Mouse (Mus musculus): ENCODE results near the gene Spryd7.

Gene Spryd7

GRCm38 (mm10) chr14:61536631-61537264, 19.9 kb downstream of the Spryd7 start:
- CTCF ChIA-PET = no interaction called here

- CTCF ChIA-PET = no interaction called here
Measured at GRCm38 (mm10) chr14:61535811-61536210, 20.9 kb downstream of the Spryd7 start.

GRCm38 (mm10) chr14:61530966-61531365, 25.7 kb downstream of the Spryd7 start:
- CTCF ChIA-PET = no interaction called here

GRCm38 (mm10) chr14:61530396-61530795, 26.3 kb downstream of the Spryd7 start:
- CTCF ChIA-PET = no interaction called here

GRCm38 (mm10) chr14:61529533-61529932, 27.2 kb downstream of the Spryd7 start:
- CTCF ChIA-PET = no interaction called here

- CTCF ChIA-PET = no interaction called here
Measured at GRCm38 (mm10) chr14:61526006-61526405, 30.7 kb downstream of the Spryd7 start.

GRCm38 (mm10) chr14:61523821-61524220, 32.9 kb downstream of the Spryd7 start:
- CTCF ChIA-PET = no interaction called here

GRCm38 (mm10) chr14:61518659-61519480, 37.8 kb downstream of the Spryd7 start:
- CTCF ChIA-PET = no interaction called here

- CTCF ChIA-PET = no interaction called here
Measured at GRCm38 (mm10) chr14:61516471-61517426, 39.9 kb downstream of the Spryd7 start.

GRCm38 (mm10) chr14:61511494-61511893, 45.2 kb downstream of the Spryd7 start:
- CTCF ChIA-PET = no interaction called here

GRCm38 (mm10) chr14:61497716-61498490, 58.8 kb downstream of the Spryd7 start:
- CTCF ChIA-PET = interaction anchor here (0.5 to 1.6 kb wide), 5 partner anchors 40 to 175 kb away, joined by 3 to 11 read pairs (median 8); no protein-coding TSS in a partner anchor

GRCm38 (mm10) chr14:61493511-61494135, 63.1 kb downstream of the Spryd7 start:
- CTCF ChIA-PET = no interaction called here

Measured in spleen, embryonic (tissue).